Mouse (Mus musculus) embryonic facial prominence, embryonic 11.5 days (tissue): Measurements from ENCODE around the gene Ank2. TPM values are rescaled to one million over a fixed set of nuclear protein-coding genes. Genes with fewer than 3 reads are reported as not detected.
"Not testable (repeated sequence)": the region's sequence is repeated elsewhere in the genome, so short reads cannot be mapped to it uniquely, and the experiment has no call there.

Experiments used
- ATAC-seq: fragments of 200-750 bp; cut with Nextera tagmentation; replicated peaks from 2 replicates; pipeline ENCODE4 v1.8.0; 2017; ENCODE audit warnings: low read depth; ENCODE audit not compliant: insufficient number of reproducible peaks, low FRiP score, low TSS enrichment
- DNase-seq: peaks from one replicate; pipeline ENCODE4 v3.0.0-alpha.2; 2015; ENCODE audit warnings: low spot score
- H3K27ac ChIP-seq: fragments of 300-500 bp; sonication (generic); replicated peaks from 2 replicates; pipeline ENCODE4 v1.5.1; 2014; ENCODE audit warnings: mild to moderate bottlenecking, low read depth, low read length, control low read depth
- H3K27me3 ChIP-seq: fragments of 300-500 bp; sonication (generic); 2 replicates; pipeline ENCODE4 v1.6.1; 2014; ENCODE audit warnings: mild to moderate bottlenecking, low read length, moderate library complexity, mixed read lengths; ENCODE audit not compliant: control insufficient read depth, insufficient read depth
- H3K36me3 ChIP-seq: fragments of 300-500 bp; sonication (generic); replicated peaks from 2 replicates; pipeline ENCODE4 v1.6.1; 2014; ENCODE audit warnings: low read depth, mild to moderate bottlenecking, low read length, moderate library complexity, mixed read lengths; ENCODE audit not compliant: control insufficient read depth, insufficient read depth
- H3K4me1 ChIP-seq: fragments of 300-500 bp; sonication (generic); 2 replicates; pipeline ENCODE4 v1.6.1; 2014; ENCODE audit warnings: low read length, mixed read lengths; ENCODE audit not compliant: control insufficient read depth, insufficient read depth
- H3K4me2 ChIP-seq: fragments of 300-500 bp; sonication (generic); 2 replicates; pipeline ENCODE4 v1.6.1; 2014; ENCODE audit warnings: low read depth, mild to moderate bottlenecking, control low read depth, low read length, moderate library complexity
- H3K4me3 ChIP-seq: fragments of 300-500 bp; sonication (generic); 2 replicates; pipeline ENCODE4 v1.5.1; 2014; ENCODE audit warnings: low read depth, low read length, control low read depth
- H3K9ac ChIP-seq: fragments of 300-500 bp; sonication (generic); replicated peaks from 2 replicates; pipeline ENCODE4 v1.6.1; 2014; ENCODE audit warnings: mild to moderate bottlenecking, control low read depth, low read length
- H3K9me3 ChIP-seq: fragments of 300-500 bp; sonication (generic); replicated peaks from 2 replicates; pipeline ENCODE4 v1.6.1; 2016; ENCODE audit warnings: mild to moderate bottlenecking, low read length, inconsistent platforms, mixed read lengths; ENCODE audit not compliant: control insufficient read depth
- WGBS: fragments of 180-500 bp; shearing (Covaris S2); extraction: QIAGEN DNeasy Blood & Tissue Kit; methylation state at CpG from one replicate; pipeline ENCODE4 v1.1.7; 2014; 5-methylcytosine and 5-hydroxymethylcytosine counted together
- polyA plus RNA-seq: library from polyadenylated mRNA; unstranded; fragments of >200 nt; fragmentation: Nextera tagmentation; extraction: Ambion mirVana; gene quantifications from 2 replicates; pipeline ENCODE4 v1.2.1, GENCODE M21; 2014

Gene Ank2
- polyA plus RNA-seq, 1 experiment from 2014 or later = 26.1 TPM

DNA sequence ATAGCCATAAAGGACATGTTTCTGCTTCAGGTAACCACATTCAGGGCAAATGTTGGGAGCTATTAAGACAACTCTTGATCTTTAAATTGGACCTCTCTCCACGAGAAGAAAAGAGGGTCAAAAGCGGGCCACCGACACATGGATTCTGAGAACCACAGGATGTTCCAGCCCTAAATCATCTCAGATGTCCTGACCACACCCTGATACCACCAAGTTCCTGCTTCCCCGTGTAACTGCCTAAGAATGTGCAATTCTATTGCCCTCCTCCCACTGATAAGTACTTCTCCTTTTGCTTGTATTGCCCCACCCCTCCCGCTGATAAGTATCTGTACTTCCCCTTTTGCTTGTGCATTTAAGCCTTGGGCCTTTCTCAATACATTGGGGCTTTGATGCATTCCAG, 18.8 kb downstream of the Ank2 start:
- not testable (repeated sequence) for H3K27me3 ChIP-seq, H3K27ac ChIP-seq, H3K9ac ChIP-seq, H3K4me2 ChIP-seq, H3K9me3 ChIP-seq, DNase-seq, H3K4me3 ChIP-seq, ATAC-seq, H3K4me1 ChIP-seq, H3K36me3 ChIP-seq
- 79% methylated on average over 5 of the region's 5 CpGs for WGBS

DNA sequence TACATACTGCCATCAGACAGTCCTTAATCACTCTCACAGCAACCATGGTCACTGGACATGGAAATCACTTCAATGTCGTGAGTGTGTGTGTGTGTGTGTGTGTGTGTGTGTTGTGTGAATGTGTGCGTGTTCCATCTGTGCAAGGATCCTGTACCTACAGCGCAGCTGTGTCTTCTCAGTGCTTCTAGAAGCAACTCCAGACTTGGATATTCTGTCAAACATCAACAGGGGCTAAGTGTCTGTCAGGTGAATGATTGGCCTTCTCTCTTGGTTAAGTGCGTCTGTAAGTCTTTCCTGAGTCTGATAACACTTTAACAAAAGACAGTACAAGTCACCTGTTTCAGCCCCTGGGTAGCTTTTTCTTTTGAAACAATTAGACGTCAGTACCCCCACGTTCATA, 25.0 kb downstream of the Ank2 start:
- H3K36me3 ChIP-seq = no peaks in the 10 kb centered on the region
- WGBS = 78% methylated on average over 6 of the region's 6 CpGs

DNA sequence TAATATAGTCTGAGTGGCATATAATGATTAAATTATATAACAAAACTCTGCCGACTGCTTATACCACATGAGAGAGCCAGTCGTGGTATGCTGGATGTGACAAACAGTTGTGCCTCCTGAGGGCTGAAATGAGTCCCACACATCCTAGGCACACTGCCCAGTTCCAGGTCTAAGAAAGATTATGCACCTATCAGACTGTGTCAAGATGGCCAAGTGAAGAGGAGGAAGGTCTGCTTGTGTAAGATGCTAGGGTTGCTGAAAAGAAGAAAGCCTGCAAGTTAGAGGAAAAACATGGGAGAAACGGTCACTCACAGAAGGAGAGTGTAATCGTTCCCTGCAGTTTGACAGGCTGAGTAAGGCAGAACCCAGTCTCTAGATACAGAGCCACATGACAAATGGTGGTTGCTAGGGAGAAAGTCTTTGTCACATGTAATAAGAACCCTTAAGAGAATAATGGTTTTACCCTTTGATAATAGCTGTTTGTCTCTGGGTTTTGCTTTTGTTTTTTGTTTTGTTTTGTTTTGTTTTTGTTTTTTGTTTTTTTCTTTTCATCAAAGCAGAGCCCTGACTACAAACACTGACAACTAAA, 29.9 kb downstream of the Ank2 start:
- Histone ChIP-seq H3K27me3 (no peaks in the 10 kb centered on the region), H3K27ac (no peak overlapping the region), H3K9ac (no peak overlapping the region), H3K9me3 (no peaks in the 10 kb centered on the region), H3K4me2 (no peak overlapping the region), H3K4me1 (no peaks in the 10 kb centered on the region), H3K36me3 (no peaks in the 10 kb centered on the region), H3K4me3 (no peak overlapping the region)
- no peak for ATAC-seq
- 77% methylated on average over 4 of the region's 4 CpGs for WGBS
- DNase-seq = no peak

More for the DNA sequence above, 25.0 kb downstream of the Ank2 start:
- Histone ChIP-seq H3K4me1 (no peaks in the 10 kb centered on the region), H3K9me3 (no peaks in the 10 kb centered on the region), H3K27me3 (no peaks in the 10 kb centered on the region), H3K4me2 (no peak overlapping the region), H3K9ac (no peak overlapping the region), H3K27ac (no peak overlapping the region), H3K4me3 (no peak overlapping the region)
- ATAC-seq (no peak), DNase-seq (no peak)

DNA sequence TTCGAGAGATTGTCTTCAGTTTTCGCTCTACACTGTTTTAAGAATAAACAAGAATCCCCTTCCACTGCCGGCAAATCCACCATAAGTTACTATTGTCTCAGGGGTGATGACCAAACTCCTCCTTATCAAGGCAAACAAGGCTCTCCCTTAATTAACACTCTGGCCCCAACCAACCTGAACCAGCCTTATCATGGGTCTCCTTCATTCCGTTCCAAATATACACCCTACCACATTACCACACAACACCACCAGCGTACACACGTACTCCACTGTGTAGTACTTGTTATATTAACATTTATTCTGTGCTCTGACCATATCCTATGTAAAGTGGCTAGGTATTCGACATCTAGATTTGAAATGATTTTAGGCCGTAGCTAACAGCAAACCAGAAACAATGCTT, 30.6 kb downstream of the Ank2 start:
- WGBS = 88% methylated on average over 8 of the region's 8 CpGs
- H3K9ac ChIP-seq = no peak overlapping the region
- H3K27me3 ChIP-seq = no peaks in the 10 kb centered on the region
- no peaks in the 10 kb centered on the region for H3K4me1 ChIP-seq
- no peaks in the 10 kb centered on the region for H3K36me3 ChIP-seq
- H3K9me3 ChIP-seq = no peaks in the 10 kb centered on the region
- H3K4me3 ChIP-seq = no peak overlapping the region
- no peak for DNase-seq
- H3K27ac ChIP-seq = no peak overlapping the region
- no peak for ATAC-seq
- H3K4me2 ChIP-seq = no peak overlapping the region

DNA sequence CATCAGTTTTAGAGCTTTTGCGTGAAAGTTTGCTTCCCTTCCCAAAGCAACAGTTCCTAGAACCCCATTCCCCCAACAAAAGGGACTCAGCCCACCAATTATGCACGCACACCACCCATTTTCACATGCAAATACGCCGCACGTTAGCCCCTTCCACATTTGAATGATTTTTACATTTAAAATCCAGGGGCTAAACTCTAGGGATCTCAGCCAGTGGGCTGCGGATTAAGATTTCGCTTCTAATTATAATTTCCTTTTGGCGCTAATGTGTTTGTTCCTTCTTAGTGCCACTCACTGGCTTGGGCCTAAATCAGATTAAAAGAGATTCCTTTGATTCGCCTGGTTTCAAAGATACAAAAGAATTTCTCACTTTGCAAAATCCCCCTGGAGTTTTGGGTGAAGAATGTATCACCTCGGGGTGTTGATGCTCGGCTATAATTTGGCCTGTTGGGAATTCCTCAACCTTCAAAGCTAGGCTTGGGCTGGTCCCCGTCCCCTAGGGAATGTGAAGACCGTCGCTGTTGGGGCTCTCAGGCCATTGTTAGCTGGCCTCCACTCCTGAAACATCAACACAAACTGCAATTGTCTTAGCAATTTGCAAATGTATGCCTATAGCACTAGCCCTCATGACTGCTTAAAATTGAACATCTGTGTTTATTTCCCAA, 35.2 kb downstream of the Ank2 start:
- Histone ChIP-seq H3K4me2 (no peak overlapping the region), H3K9ac (no peak overlapping the region), H3K27me3 (no peaks in the 10 kb centered on the region), H3K4me1 (no peaks in the 10 kb centered on the region), H3K27ac (no peak overlapping the region), H3K36me3 (no peaks in the 10 kb centered on the region), H3K4me3 (no peak overlapping the region), H3K9me3 (no peaks in the 10 kb centered on the region)
- DNase-seq = peak; percentile 13
- WGBS = 21% methylated on average over 14 of the region's 14 CpGs
- no peak for ATAC-seq

DNA sequence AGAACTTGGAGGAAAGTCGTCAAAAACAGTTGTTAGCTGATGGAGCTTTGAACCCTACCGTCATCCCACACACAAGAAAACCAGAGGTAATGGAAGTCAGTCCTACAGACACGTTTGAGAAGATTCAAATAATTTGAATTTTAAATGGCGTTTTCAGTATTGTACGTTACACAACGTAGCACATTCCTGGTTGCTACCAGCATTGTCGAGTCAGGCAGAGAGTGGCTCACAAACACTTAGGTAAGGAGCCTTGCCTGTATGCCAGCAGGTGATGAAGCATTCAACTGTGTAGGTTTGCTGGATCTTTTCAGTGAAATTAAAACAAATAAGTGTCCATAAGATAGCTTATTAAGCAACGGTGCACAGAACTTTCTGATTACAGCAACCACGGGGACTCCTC, 36.0 kb downstream of the Ank2 start:
- no peak for ATAC-seq

DNA sequence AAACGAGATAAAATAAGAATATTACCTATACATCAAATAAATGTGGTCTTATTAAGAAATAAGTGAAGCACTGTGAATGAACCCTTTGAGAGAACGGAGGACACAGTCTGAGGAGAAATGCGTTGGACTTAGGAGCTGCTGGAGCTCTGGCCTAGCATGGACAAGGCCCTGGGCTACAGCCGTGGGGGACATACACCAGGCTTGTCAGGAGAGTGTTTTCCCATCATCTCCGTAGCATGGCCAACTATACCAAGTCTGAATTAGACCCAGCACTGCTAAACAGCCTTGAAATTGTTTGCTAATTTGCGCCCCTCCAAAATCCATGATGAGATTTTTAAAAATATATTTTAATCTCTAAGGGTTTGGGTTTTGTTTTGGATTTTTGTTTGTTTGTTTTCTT, 36.7 kb downstream of the Ank2 start:
- WGBS = 62% methylated on average over 6 of the region's 6 CpGs
- H3K4me1 ChIP-seq = no peaks in the 10 kb centered on the region
- no peak for DNase-seq
- no peak overlapping the region for H3K27ac ChIP-seq
- H3K27me3 ChIP-seq = no peaks in the 10 kb centered on the region
- no peaks in the 10 kb centered on the region for H3K9me3 ChIP-seq
- H3K4me3 ChIP-seq = no peak overlapping the region
- ATAC-seq = no peak
- no peak overlapping the region for H3K4me2 ChIP-seq
- no peak overlapping the region for H3K9ac ChIP-seq
- no peaks in the 10 kb centered on the region for H3K36me3 ChIP-seq

More for the DNA sequence above, 36.0 kb downstream of the Ank2 start:
- Histone ChIP-seq H3K27me3 (no peaks in the 10 kb centered on the region), H3K36me3 (no peaks in the 10 kb centered on the region), H3K4me2 (no peak overlapping the region), H3K9ac (no peak overlapping the region), H3K4me3 (no peak overlapping the region), H3K4me1 (no peaks in the 10 kb centered on the region), H3K9me3 (no peaks in the 10 kb centered on the region), H3K27ac (no peak overlapping the region)
- 24% methylated on average over 9 of the region's 9 CpGs for WGBS
- no peak for DNase-seq

DNA sequence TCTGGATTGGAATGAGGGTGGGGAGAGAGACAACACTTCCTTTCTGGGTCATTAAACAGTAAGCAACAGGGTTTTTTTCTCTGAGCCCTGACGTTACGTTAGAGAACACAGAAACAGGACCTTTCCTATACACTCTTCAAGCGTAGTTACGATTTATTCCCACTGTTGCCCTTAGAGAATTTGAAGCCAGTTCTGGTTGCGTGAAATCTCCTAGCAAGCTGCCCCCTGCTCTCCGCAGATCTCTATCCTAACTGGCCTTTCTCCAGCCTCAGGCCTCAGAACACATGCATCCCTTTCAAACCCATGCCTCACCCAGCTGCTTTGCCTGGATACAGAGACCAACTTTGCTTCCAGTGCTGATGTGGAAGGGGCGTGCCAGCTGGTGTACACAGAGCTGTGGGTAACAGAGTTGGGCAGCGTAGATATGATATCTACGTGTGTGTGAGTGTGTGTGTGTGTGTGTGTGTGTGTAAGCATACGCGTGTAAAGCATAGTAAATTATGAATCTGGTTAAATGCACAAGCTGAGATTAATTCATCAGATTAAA, 38.2 kb downstream of the Ank2 start:
- H3K4me2 ChIP-seq = no peak overlapping the region
- H3K9me3 ChIP-seq = no peaks in the 10 kb centered on the region
- no peaks in the 10 kb centered on the region for H3K27me3 ChIP-seq
- H3K36me3 ChIP-seq = no peaks in the 10 kb centered on the region
- H3K4me3 ChIP-seq = no peak overlapping the region
- DNase-seq (no peak), ATAC-seq (no peak)
- WGBS = 58% methylated on average over 11 of the region's 11 CpGs
- no peak overlapping the region for H3K9ac ChIP-seq
- H3K4me1 ChIP-seq = no peaks in the 10 kb centered on the region
- no peak overlapping the region for H3K27ac ChIP-seq
